Mouse (Mus musculus): Measurements from ENCODE around the gene Hspa8. TPM values are rescaled to one million over a fixed set of nuclear protein-coding genes. Genes with fewer than 3 reads are reported as not detected.
"Not testable (repeated sequence)": the region's sequence is repeated elsewhere in the genome, so short reads cannot be mapped to it uniquely, and the experiment has no call there.

The Hspa8 gene
- 1,000 to 10,000 TPM; 1,176 to 1,889 (median 1,438) TPM for total RNA-seq (2022)

- peak; percentile 99 for DNase-seq (ENCODE audit: low spot score)
These were observed at the start of gene Hspa8 for GRCm38 (mm10) chr9:40800675-40801612. Gene Hspa8, plus strand, starts transcription at chr9:40800984.

- no peak for DNase-seq (ENCODE audit: low spot score)
These were observed 49.0 kb upstream of the Hspa8 start for GRCm38 (mm10) chr9:40751749-40752148.

GRCm38 (mm10) chr9:40756401-40756800 lies 44.4 kb upstream of the Hspa8 start:
- DNase-seq (ENCODE audit: low spot score) = peak; percentile 70

- DNase-seq (ENCODE audit: low spot score) = peak; percentile 47
These were observed 43.6 kb upstream of the Hspa8 start for GRCm38 (mm10) chr9:40757105-40757626.

GRCm38 (mm10) chr9:40757685-40758270 lies 43.0 kb upstream of the Hspa8 start:
- peak; percentile 88 for DNase-seq (ENCODE audit: low spot score)

- no peak for DNase-seq (ENCODE audit: low spot score)
These were observed 38.4 kb upstream of the Hspa8 start for GRCm38 (mm10) chr9:40762354-40762753.

GRCm38 (mm10) chr9:40764887-40765580 lies 35.8 kb upstream of the Hspa8 start:
- DNase-seq (ENCODE audit: low spot score) = no peak

- peak; percentile 60 for DNase-seq (ENCODE audit: low spot score)
These were observed 35.2 kb upstream of the Hspa8 start for GRCm38 (mm10) chr9:40765581-40765940.

- no peak for DNase-seq (ENCODE audit: low spot score)
These were observed 34.7 kb upstream of the Hspa8 start for GRCm38 (mm10) chr9:40766058-40766605.

GRCm38 (mm10) chr9:40767946-40768345 lies 32.8 kb upstream of the Hspa8 start:
- DNase-seq (ENCODE audit: low spot score) = no peak

GRCm38 (mm10) chr9:40772246-40772645 lies 28.5 kb upstream of the Hspa8 start:
- no peak for DNase-seq (ENCODE audit: low spot score)

GRCm38 (mm10) chr9:40773142-40773541 lies 27.6 kb upstream of the Hspa8 start:
- DNase-seq (ENCODE audit: low spot score) = not testable (repeated sequence)

GRCm38 (mm10) chr9:40773869-40774268 lies 26.9 kb upstream of the Hspa8 start:
- no peak for DNase-seq (ENCODE audit: low spot score)

GRCm38 (mm10) chr9:40776044-40776443 lies 24.7 kb upstream of the Hspa8 start:
- no peak for DNase-seq (ENCODE audit: low spot score)

GRCm38 (mm10) chr9:40776459-40777248 lies 24.1 kb upstream of the Hspa8 start:
- no peak for DNase-seq (ENCODE audit: low spot score)

- no peak for DNase-seq (ENCODE audit: low spot score)
These were observed 20.7 kb upstream of the Hspa8 start for GRCm38 (mm10) chr9:40780111-40780510.

- no peak for DNase-seq (ENCODE audit: low spot score)
These were observed 19.7 kb upstream of the Hspa8 start for GRCm38 (mm10) chr9:40780892-40781725.

GRCm38 (mm10) chr9:40781726-40782581 lies 18.8 kb upstream of the Hspa8 start:
- DNase-seq (ENCODE audit: low spot score) = peak; percentile 75

Measured in heart, adult 8-10 months (tissue).